In the genomic region with DNA sequence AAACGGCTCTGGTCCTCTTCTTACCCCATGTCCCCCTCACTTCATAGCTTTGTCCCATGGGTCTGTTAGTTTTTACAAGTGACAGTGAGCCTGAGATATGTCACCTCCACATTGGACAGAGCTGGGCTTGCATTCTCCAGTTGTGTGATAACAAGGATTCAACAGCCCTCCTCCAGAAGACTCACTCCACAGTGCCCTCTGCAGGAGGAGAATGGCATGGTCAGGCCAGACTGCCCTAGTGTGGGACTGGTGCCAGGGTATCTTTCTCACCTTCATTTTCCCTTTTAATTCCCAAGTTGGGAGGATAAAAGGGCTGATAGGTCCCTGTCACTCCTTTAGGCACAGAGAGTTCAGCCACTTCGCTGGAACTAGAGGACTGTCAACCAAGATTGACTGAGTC, we compare ENCODE assay signal across 9 mouse cellular contexts.
DNase-seq lines count a peak whose midpoint lies in the region; ATAC-seq and TF ChIP-seq lines count a peak whose summit lies in the region.
"Had no signal": no experiment of that assay in that cellular context is flagged by ENCODE, and none has a peak within 500 bp of the region (broad histone marks: within the 10 kb centered on the region; RNA-seq: fewer than 3 reads in every experiment).

No protein-coding gene starts in this region.

- ATAC-seq in megakaryocyte-erythroid progenitor cell, adult 5-6 weeks (replicated peaks; ENCODE audit: low FRiP score, low TSS enrichment, poor library complexity, severe bottlenecking): peak; percentile 76
- ATAC-seq in activated CD4-positive, CD25-positive, alpha-beta regulatory T cell, adult 4 months: no peak
- ATAC-seq in erythroid progenitor cell, adult 5-6 weeks (replicated peaks; ENCODE audit: low FRiP score, poor library complexity, severe bottlenecking): no peak

- H3K27ac ChIP-seq in bone marrow, adult 2 months (ENCODE audit: control insufficient read depth, insufficient read depth, low read depth, low read length, poor library complexity): no peak overlapping the region

- intact Hi-C loops in heart, postnatal 10 days (cut with DNase I): no loop called here

- no peak for TF ChIP-seq POLR2A in bone marrow, adult 2 months (IDR thresholded peaks at IDR 0.05; ENCODE audit: borderline replicate concordance, control insufficient read depth, low read depth, low read length)

- peak; percentile 67 for TF ChIP-seq CTCF in bone marrow, adult 2 months (IDR thresholded peaks at IDR 0.05; ENCODE audit: control insufficient read depth, insufficient read depth, low read length)

- WGBS in bone marrow, adult 2 months: 72% methylated on average over 2 of the region's 2 CpGs

- H3K4me1 ChIP-seq in bone marrow, adult 2 months (ENCODE audit: control insufficient read depth, insufficient read depth, low read length): no peaks in the 10 kb centered on the region; the same call in 1 of the 2 replicates

- no peak overlapping the region for H3K4me3 ChIP-seq in bone marrow, adult 2 months (replicated peaks; ENCODE audit: control insufficient read depth, low read depth, low read length)
- H3K4me3 ChIP-seq: limb, embryonic 13.5 days had no signal

- peak; percentile 88 for DNase-seq in heart, adult 11 months
- no peak for DNase-seq in heart, adult 9 months (ENCODE audit: low spot score in 2 of 2)
- peak; percentile 48 for DNase-seq in CD4-positive, CD25-positive, alpha-beta regulatory T cell, adult 2 months (ENCODE audit: low read depth, low spot score)
- peak; percentile 30 to 66 for DNase-seq in heart, postnatal 10 days

Comparison
In these comparisons a context has a peak if more than half of its experiments do, and no peak if none do; other contexts are left out.
1. DNase-seq: peak in heart, adult 11 months (single experiment), CD4-positive, CD25-positive, alpha-beta regulatory T cell, adult 2 months (single experiment) and heart, postnatal 10 days (2 of 2); none in heart, adult 9 months (0 of 2).